ENCODE assay signal across 17 mouse cellular contexts in genomic region chr7:141420030-141420702, GRCm38 (mm10). TPM values are rescaled to one million over a fixed set of nuclear protein-coding genes. Genes with fewer than 3 reads are reported as not detected.
"Had no signal": no experiment of that assay in that cellular context is flagged by ENCODE, and none has a peak within 500 bp of the region (broad histone marks: within the 10 kb centered on the region; RNA-seq: fewer than 3 reads in every experiment).

No protein-coding gene starts in this region.

- H3K9ac ChIP-seq: hindbrain, embryonic 15.5 days; limb, embryonic 13.5 days; lung, embryonic 14.5 days; neural tube, embryonic 15.5 days had no signal

- H3K36me3 ChIP-seq: hindbrain, embryonic 15.5 days; limb, embryonic 13.5 days; midbrain, embryonic 10.5 days; neural tube, embryonic 15.5 days had no signal

- H3K4me2 ChIP-seq: hindbrain, embryonic 15.5 days; limb, embryonic 13.5 days; lung, embryonic 14.5 days; neural tube, embryonic 15.5 days had no signal

- H3K4me3 ChIP-seq: hindbrain, embryonic 15.5 days; limb, embryonic 13.5 days; midbrain, embryonic 10.5 days; myocyte; neural tube, embryonic 15.5 days had no signal

- H3K4me1 ChIP-seq: hindbrain, embryonic 15.5 days; midbrain, embryonic 10.5 days; neural tube, embryonic 15.5 days had no signal

- H3K9me3 ChIP-seq: hindbrain, embryonic 15.5 days; limb, embryonic 13.5 days; midbrain, embryonic 10.5 days; neural tube, embryonic 15.5 days had no signal

- H3K27ac ChIP-seq: hindbrain, embryonic 15.5 days; limb, embryonic 13.5 days; midbrain, embryonic 10.5 days; neural tube, embryonic 15.5 days had no signal

- H3K27me3 ChIP-seq: hindbrain, embryonic 15.5 days; limb, embryonic 13.5 days; neural tube, embryonic 15.5 days had no signal

- DNase-seq: kidney, adult 8-10 months; kidney, postnatal 25 days; layer of hippocampus, postnatal 36 days; left cerebral cortex, postnatal 4 days; lung, embryonic 14.5 days; lung, postnatal 10 days; lung, postnatal 4 days; midbrain, embryonic 14.5 days; right cerebral cortex, adult 18-20 months; right cerebral cortex, postnatal 25 days; spleen, adult 18-20 months; thymus, postnatal 36 days had no signal

RNA-seq across cellular contexts. Expression of gene Cend1, which starts 9.1 kb away (rescaled TPM):
- polyA plus RNA-seq: lung, embryonic 14.5 days had no signal
